Mouse (Mus musculus) left cerebral cortex, adult 11 months (tissue): ENCODE data around the gene Ptcra.
A peak's percentile ranks its signal among the peaks of the same experiment; 100 is the strongest.

Source experiments
- DNase-seq: peaks from one replicate; pipeline ENCODE4 v3.0.0; 2022; ENCODE audit warnings: low spot score

Ptcra gene

GRCm38 (mm10) chr17:46725731-46726645 lies 37.5 kb downstream of the Ptcra start:
- DNase-seq: no peak

GRCm38 (mm10) chr17:46725273-46725672 lies 38.2 kb downstream of the Ptcra start:
- DNase-seq: no peak

- DNase-seq: no peak
Measured at GRCm38 (mm10) chr17:46724477-46725084, 38.9 kb downstream of the Ptcra start.

DNA sequence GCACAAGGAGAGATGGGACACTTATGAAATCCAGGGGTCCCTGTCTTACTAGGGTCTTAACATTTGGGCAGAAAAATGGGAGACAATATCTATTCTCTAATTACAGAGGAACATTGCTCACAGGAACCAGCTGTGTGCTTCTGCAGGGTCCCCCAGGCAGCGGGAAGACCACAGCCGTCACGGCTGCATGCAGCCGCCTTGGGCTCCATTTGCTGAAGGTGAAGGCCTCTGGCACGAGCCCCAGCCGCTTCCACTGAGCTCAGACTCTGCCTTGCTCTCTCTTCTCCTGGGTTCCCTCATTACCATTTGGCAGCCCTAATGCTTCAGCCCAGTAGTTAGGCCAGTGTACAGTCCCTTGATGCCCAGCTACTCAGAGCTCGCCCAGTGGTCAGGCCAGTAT lies 42.4 kb downstream of the Ptcra start:
- DNase-seq: no peak

DNA sequence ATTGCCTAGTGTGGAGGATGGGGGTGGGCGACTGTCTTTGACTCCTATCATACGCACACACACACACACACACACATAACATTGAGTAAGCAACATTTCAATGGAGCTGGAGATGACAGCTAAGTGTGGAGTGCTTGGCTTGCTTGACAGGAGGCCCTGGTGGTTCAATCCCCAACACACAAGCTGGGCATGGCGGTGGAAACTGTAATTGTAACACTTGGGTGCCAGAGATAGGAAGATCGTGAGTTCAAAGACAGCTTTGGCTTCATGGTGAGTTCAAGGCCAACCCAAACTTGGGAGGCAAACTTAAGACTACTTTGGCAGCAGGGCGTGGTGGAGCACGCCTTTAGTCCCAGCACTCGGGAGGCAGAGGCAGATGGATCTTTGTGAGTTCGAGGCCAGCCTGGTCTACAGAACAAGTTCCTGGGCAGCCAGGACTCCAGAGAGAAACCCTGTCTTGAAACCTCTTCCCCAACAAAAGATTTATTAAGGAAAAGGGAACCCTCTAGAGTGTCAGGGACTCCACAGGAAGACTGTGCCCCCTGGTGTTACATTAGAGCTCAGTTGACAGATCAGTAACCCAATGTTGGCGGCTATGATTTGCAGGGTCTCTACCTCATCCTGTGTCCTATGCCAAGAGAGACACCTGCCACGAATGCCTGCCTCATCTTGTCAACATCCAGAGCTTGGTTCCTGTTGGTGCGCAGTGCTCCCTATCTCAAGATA lies 48.6 kb downstream of the Ptcra start:
- DNase-seq: no peak

- no peak for DNase-seq
Measured at GRCm38 (mm10) chr17:46713849-46714248, 49.7 kb downstream of the Ptcra start.

- no peak for DNase-seq
Measured at GRCm38 (mm10) chr17:46712442-46712841, 51.1 kb downstream of the Ptcra start.

DNA sequence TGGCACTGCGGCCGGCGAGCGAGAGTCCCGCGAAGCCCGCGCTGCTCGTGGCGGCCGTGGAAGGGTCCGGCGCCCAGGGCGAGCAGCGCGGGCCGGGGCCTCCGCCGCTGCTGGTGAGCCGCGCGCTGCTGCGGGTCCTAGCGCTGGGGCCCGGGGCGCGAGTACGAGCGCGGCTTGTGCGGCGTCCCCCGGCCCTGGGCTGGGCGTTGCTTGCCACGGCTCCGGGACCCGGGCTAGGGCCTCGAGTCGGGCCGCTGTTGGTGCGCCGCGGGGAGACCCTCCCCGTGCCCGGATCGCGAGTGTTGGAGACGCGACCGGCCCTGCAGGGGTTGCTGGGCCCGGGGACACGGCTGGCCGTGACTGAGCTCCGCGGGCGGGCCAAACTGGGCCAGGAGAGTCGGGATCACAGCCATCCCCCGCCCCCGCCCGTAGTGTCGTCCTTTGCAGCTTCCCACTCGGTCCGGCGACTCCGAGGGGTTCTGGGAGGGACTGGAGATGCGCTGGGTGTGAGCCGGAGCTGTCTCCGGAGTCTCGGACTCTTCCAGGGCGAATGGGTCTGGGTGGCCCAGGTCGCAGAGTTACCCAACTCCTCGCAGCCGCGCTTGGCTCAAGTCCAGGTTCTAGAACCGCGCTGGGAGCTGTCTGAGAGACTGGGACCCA lies 51.8 kb downstream of the Ptcra start:
- DNase-seq: no peak

- DNase-seq: peak; percentile 86
Measured at GRCm38 (mm10) chr17:46710959-46711597, 52.4 kb downstream of the Ptcra start, which contains the start of gene Pex6. TSS of gene Pex6 (plus strand) at chr17:46711463.

GRCm38 (mm10) chr17:46706375-46707089 lies 57.0 kb downstream of the Ptcra start:
- DNase-seq: no peak
